Mouse (Mus musculus): Measurements from ENCODE around the gene Pald1. TPM values are rescaled to one million over a fixed set of nuclear protein-coding genes. Genes with fewer than 3 reads are reported as not detected.

The Pald1 gene
- polyA plus RNA-seq, 1 experiment = 36.0 TPM

DNA sequence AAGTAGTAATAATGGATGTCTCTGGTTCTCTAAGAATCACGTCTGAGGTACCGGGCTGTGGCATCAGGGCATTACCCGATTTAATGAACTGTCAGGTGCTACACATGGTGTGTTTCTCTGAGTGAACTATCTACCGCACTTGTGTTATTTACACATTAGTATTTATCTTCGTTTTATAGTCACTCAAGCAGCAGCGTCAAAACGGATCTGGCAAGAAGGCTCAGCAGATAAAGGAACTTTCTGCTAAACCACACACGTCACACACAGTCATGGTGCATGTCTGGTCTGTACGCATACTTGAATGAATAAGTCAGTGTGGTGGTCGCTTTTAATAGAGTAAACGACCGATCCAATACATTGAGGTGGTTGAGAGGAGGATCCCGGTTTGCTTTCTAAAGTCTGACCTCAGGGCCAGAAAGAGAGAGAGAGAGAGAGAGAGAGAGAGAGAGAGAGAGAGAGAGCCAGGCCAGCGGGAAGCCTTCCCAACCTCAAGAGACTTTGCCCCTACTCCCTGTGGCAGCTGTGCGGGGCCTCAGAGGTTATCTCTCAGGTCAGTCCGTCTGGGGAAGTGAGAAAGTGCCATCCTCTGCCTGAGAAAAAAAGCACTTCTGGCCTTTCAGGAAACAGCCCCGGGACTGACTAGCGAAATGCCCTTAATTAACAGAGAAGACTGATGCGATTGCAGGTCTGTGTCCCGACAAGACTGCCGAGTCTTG lies 29.7 kb upstream of the Pald1 start:
- H3K27me3 ChIP-seq (ENCODE audit: control insufficient read depth, insufficient read depth, low read length, poor library complexity, severe bottlenecking) = no peaks in the 10 kb centered on the region
- peak overlapping the region; percentile 78 for H3K27ac ChIP-seq (ENCODE audit: insufficient read depth, low read length)
- H3K9ac ChIP-seq (ENCODE audit: low read depth, poor library complexity, severe bottlenecking) = peak overlapping the region; percentile 41
- peaks cover 12% of the 10 kb centered on the region for H3K4me1 ChIP-seq (ENCODE audit: control insufficient read depth, insufficient read depth, low read length)
- H3K4me3 ChIP-seq (ENCODE audit: low read depth, low read length) = peak overlapping the region; percentile 32
- H3K9me3 ChIP-seq (replicated peaks; ENCODE audit: control insufficient read depth, insufficient read depth, low read length, poor library complexity, severe bottlenecking) = no peaks in the 10 kb centered on the region
- TF ChIP-seq POLR2A (IDR thresholded peaks at IDR 0.05; ENCODE audit: insufficient read depth, low read length) (no peak), CTCF (IDR thresholded peaks at IDR 0.05; ENCODE audit: low read depth, low read length) (no peak), EP300 (IDR thresholded peaks at IDR 0.05; ENCODE audit: insufficient read depth, low read depth, low read length) (no peak)
- no peaks in the 10 kb centered on the region for H3K36me3 ChIP-seq (ENCODE audit: control insufficient read depth, insufficient read depth, low read length, poor library complexity, severe bottlenecking)

DNA sequence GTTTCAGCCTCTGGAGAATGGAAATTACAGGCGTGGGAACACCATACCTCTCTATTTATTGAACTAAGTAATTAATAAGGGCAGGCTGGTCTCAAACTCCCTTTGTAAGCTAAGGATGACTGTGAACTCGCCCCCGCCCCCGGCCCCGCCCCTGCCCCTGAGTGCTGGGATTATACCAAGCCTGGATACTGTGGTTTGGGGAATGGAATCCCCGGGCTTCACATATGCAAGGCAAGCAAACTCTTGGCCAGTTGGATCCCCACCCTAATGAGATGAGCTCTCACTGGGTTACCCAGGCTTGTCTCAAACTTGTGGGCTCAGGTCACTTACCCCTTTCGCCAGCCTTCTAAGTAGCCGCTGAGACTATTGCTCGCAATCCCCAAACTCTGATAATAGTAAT lies 26.9 kb upstream of the Pald1 start:
- Histone ChIP-seq H3K9me3 (replicated peaks; ENCODE audit: control insufficient read depth, insufficient read depth, low read length, poor library complexity, severe bottlenecking) (no peaks in the 10 kb centered on the region), H3K4me3 (ENCODE audit: low read depth, low read length) (no peak overlapping the region), H3K4me1 (ENCODE audit: control insufficient read depth, insufficient read depth, low read length) (peaks cover 7% of the 10 kb centered on the region), H3K27ac (ENCODE audit: insufficient read depth, low read length) (peak overlapping the region; percentile 60; the same call in 1 of the 2 replicates), H3K27me3 (ENCODE audit: control insufficient read depth, insufficient read depth, low read length, poor library complexity, severe bottlenecking) (no peaks in the 10 kb centered on the region), H3K9ac (ENCODE audit: low read depth, poor library complexity, severe bottlenecking) (no peak overlapping the region), H3K36me3 (ENCODE audit: control insufficient read depth, insufficient read depth, low read length, poor library complexity, severe bottlenecking) (no peaks in the 10 kb centered on the region)
- TF ChIP-seq EP300 (IDR thresholded peaks at IDR 0.05; ENCODE audit: insufficient read depth, low read depth, low read length) (no peak), POLR2A (IDR thresholded peaks at IDR 0.05; ENCODE audit: insufficient read depth, low read length) (no peak), CTCF (IDR thresholded peaks at IDR 0.05; ENCODE audit: low read depth, low read length) (no peak)

DNA sequence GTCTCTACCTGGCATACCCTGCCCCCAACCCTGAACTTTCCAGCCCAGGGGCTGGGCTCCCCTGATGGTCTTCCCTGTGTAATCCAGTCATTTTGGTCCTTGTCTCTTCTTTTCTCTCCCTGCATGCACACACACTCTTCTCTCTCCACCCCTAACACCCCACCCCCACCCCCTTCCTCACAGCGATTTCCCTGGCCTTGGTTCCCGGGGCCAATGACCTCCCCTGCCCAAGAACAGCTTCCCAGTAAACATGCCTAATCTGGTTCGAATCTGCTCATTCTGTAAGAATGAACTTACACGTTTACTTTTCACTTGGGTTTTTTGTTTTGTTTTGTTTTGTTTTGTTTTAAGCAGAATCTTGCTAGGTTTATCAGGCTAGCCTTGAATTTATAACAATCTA lies 26.4 kb upstream of the Pald1 start:
- peaks cover 7% of the 10 kb centered on the region for H3K4me1 ChIP-seq (ENCODE audit: control insufficient read depth, insufficient read depth, low read length)
- no peaks in the 10 kb centered on the region for H3K27me3 ChIP-seq (ENCODE audit: control insufficient read depth, insufficient read depth, low read length, poor library complexity, severe bottlenecking)
- peak overlapping the region; percentile 84 for H3K27ac ChIP-seq (ENCODE audit: insufficient read depth, low read length)
- TF ChIP-seq CTCF (IDR thresholded peaks at IDR 0.05; ENCODE audit: low read depth, low read length) (no peak), EP300 (IDR thresholded peaks at IDR 0.05; ENCODE audit: insufficient read depth, low read depth, low read length) (0 out of 2 replicates have a peak, but pooled peaks have one; percentile 41)
- no peaks in the 10 kb centered on the region for H3K9me3 ChIP-seq (replicated peaks; ENCODE audit: control insufficient read depth, insufficient read depth, low read length, poor library complexity, severe bottlenecking)
- peak overlapping the region; percentile 21; the same call in 1 of the 2 replicates for H3K9ac ChIP-seq (ENCODE audit: low read depth, poor library complexity, severe bottlenecking)
- H3K4me3 ChIP-seq (ENCODE audit: low read depth, low read length) = no peak overlapping the region
- H3K36me3 ChIP-seq (ENCODE audit: control insufficient read depth, insufficient read depth, low read length, poor library complexity, severe bottlenecking) = no peaks in the 10 kb centered on the region

DNA sequence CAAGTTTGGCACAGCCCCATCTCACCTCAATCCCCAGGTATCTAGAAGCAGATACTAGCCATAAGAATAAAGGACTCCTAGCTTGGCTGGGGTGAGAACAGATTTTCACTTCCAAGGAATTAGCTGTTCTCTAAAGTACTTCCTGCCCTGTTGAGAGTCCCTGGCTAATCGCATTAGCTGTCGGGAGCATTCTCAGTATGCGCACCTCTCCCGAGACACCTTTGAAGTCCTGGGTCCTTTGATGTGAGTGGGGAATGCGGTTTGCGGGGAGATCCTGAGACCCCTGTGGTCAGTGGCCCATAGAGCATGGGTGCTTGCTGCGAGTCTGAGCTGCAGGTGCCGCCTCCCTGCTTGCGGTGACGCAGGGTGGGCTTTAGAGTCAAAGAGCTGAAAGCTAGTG lies 22.6 kb upstream of the Pald1 start:
- H3K9me3 ChIP-seq (replicated peaks; ENCODE audit: control insufficient read depth, insufficient read depth, low read length, poor library complexity, severe bottlenecking) = no peaks in the 10 kb centered on the region
- no peak overlapping the region for H3K4me3 ChIP-seq (ENCODE audit: low read depth, low read length)
- no peaks in the 10 kb centered on the region for H3K36me3 ChIP-seq (ENCODE audit: control insufficient read depth, insufficient read depth, low read length, poor library complexity, severe bottlenecking)
- no peak overlapping the region for H3K9ac ChIP-seq (ENCODE audit: low read depth, poor library complexity, severe bottlenecking)
- no peak overlapping the region for H3K27ac ChIP-seq (ENCODE audit: insufficient read depth, low read length)
- no peaks in the 10 kb centered on the region for H3K27me3 ChIP-seq (ENCODE audit: control insufficient read depth, insufficient read depth, low read length, poor library complexity, severe bottlenecking)
- H3K4me1 ChIP-seq (ENCODE audit: control insufficient read depth, insufficient read depth, low read length) = peaks cover 7% of the 10 kb centered on the region
- TF ChIP-seq EP300 (IDR thresholded peaks at IDR 0.05; ENCODE audit: insufficient read depth, low read depth, low read length) (no peak; the same call in 1 of the 2 replicates), POLR2A (IDR thresholded peaks at IDR 0.05; ENCODE audit: insufficient read depth, low read length) (no peak)

DNA sequence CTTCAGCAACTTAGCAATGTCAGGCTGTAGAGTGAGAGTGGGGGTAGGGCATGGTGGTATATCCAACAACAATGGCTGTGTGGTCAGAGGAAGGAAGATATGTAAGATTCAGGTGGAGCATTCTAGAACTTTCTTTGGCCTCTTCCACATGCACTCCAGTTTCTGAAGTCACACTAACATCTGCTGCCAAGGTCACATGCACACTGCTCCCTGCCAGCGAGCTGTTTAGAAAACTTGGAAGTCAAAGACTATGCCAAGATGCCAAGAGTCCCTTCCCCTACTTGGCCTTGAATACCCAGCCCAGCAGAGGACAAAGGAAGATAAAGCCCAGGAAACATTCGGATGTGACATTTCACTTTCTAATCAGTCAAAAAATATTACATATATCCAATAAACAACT lies 19.6 kb upstream of the Pald1 start:
- no peak overlapping the region for H3K9ac ChIP-seq (ENCODE audit: low read depth, poor library complexity, severe bottlenecking)
- H3K4me1 ChIP-seq (ENCODE audit: control insufficient read depth, insufficient read depth, low read length) = no peaks in the 10 kb centered on the region
- no peaks in the 10 kb centered on the region for H3K9me3 ChIP-seq (replicated peaks; ENCODE audit: control insufficient read depth, insufficient read depth, low read length, poor library complexity, severe bottlenecking)
- H3K36me3 ChIP-seq (ENCODE audit: control insufficient read depth, insufficient read depth, low read length, poor library complexity, severe bottlenecking) = no peaks in the 10 kb centered on the region
- no peaks in the 10 kb centered on the region for H3K27me3 ChIP-seq (ENCODE audit: control insufficient read depth, insufficient read depth, low read length, poor library complexity, severe bottlenecking)
- TF ChIP-seq EP300 (IDR thresholded peaks at IDR 0.05; ENCODE audit: insufficient read depth, low read depth, low read length) (no peak), CTCF (IDR thresholded peaks at IDR 0.05; ENCODE audit: low read depth, low read length) (no peak), POLR2A (IDR thresholded peaks at IDR 0.05; ENCODE audit: insufficient read depth, low read length) (no peak)
- no peak overlapping the region for H3K27ac ChIP-seq (ENCODE audit: insufficient read depth, low read length)
- no peak overlapping the region for H3K4me3 ChIP-seq (ENCODE audit: low read depth, low read length)

DNA sequence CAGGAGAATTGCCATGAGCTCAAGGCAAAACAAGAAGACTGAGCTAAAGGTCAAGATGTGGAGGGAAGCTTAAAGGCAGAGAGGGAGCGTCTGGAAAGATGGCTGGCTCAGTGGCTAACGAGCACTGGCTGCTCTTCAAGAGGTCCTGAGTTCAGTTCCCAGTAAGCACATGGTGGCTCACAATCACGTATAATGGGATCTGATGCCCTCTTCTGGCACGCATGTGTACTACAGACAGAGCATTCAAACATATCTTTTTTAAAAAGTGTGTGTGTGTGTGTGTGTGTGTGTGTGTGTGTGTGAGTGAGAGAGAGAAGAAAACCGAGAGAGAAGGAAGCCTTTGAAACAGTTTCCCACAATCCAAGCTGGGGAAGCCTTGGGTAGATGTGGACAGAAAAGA lies 19.1 kb upstream of the Pald1 start:
- Histone ChIP-seq H3K4me1 (ENCODE audit: control insufficient read depth, insufficient read depth, low read length) (no peaks in the 10 kb centered on the region), H3K4me3 (ENCODE audit: low read depth, low read length) (no peak overlapping the region), H3K9me3 (replicated peaks; ENCODE audit: control insufficient read depth, insufficient read depth, low read length, poor library complexity, severe bottlenecking) (no peaks in the 10 kb centered on the region), H3K27ac (ENCODE audit: insufficient read depth, low read length) (no peak overlapping the region), H3K9ac (ENCODE audit: low read depth, poor library complexity, severe bottlenecking) (no peak overlapping the region), H3K27me3 (ENCODE audit: control insufficient read depth, insufficient read depth, low read length, poor library complexity, severe bottlenecking) (no peaks in the 10 kb centered on the region), H3K36me3 (ENCODE audit: control insufficient read depth, insufficient read depth, low read length, poor library complexity, severe bottlenecking) (no peaks in the 10 kb centered on the region)
- TF ChIP-seq CTCF (IDR thresholded peaks at IDR 0.05; ENCODE audit: low read depth, low read length) (peak; percentile 47), EP300 (IDR thresholded peaks at IDR 0.05; ENCODE audit: insufficient read depth, low read depth, low read length) (no peak)

Measured in ES-Bruce4 (cell line).